Mouse (Mus musculus): ENCODE measurements around the gene Vps36. TPM values are rescaled to one million over a fixed set of nuclear protein-coding genes. Genes with fewer than 3 reads are reported as not detected.

The Vps36 gene
- total RNA-seq, 2 experiments from 2014 or later: 46.1 to 48.4 TPM

Other genes starting within 250 kb of the Vps36 start
- gene Defb13, start 246.0 kb upstream of the Vps36 start, total RNA-seq (2021): not detected
- not detected for gene Fam90a1a, start 234.1 kb upstream of the Vps36 start, total RNA-seq (2021)
- gene Ccdc70, start 223.0 kb upstream of the Vps36 start, total RNA-seq (2021): not detected
- gene Atp7b, start 132.5 kb upstream of the Vps36 start, total RNA-seq (2021): 1 to 10 TPM; 3.1 to 3.3 TPM
- 10 to 100 TPM; 25.4 to 29.7 TPM for gene Alg11, start 132.1 kb upstream of the Vps36 start, total RNA-seq (2021)
- gene Nek5, start 67.8 kb upstream of the Vps36 start, total RNA-seq (2021): under 1 TPM; 0.26 to 0.66 TPM
- 1 to 10 TPM; 3.5 to 5.0 TPM for gene Nek3, start 26.4 kb upstream of the Vps36 start, total RNA-seq (2021)
- gene Ckap2, start 7.0 kb upstream of the Vps36 start, total RNA-seq (2021): 1 to 10 TPM; 6.6 to 6.7 TPM
- gene Thsd1, start 34.5 kb downstream of the Vps36 start, total RNA-seq (2021): 1 to 10 TPM; 5.5 to 6.6 TPM
- not detected for gene Tpte, start 90.6 kb downstream of the Vps36 start, total RNA-seq (2021)
- 1 to 10 TPM; 9.1 to 9.6 TPM for gene Slc25a15, start 205.8 kb downstream of the Vps36 start, total RNA-seq (2021)
- gene Mrps31, start 218.6 kb downstream of the Vps36 start, total RNA-seq (2021): 10 to 100 TPM; 18.7 to 20.1 TPM